Mouse (Mus musculus): ENCODE data around the gene Sel1l3.

DNA sequence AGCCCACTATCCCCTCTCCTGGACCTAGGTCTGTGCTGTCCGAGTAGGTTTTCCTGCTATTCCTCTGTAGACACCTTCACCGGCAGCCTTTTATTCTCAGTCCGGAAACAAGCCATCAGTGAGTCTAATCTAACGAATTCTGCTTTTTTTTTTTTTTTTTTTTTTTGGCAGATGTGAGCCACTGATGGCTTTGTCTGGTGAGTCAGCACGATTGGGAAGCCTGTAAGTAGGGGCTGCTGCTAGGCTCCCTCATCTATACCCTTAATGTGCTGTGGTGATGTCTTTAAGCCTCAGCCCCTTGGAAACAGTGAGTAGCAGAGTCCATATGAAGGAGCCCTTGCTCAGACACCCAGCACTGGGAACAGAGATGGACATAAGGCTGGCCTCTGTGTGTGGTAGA is 60.6 kb downstream of the Sel1l3 start:
- TF ChIP-seq POLR2A (IDR thresholded peaks at IDR 0.05; ENCODE audit: extremely low read depth, insufficient read depth, low read length) (no peak), CTCF (IDR thresholded peaks at IDR 0.05; ENCODE audit: extremely low read depth, insufficient read depth, low read length) (no peak)
